Mouse (Mus musculus) C2C12 (cell line): Measurements from ENCODE around the gene Nfam1. TPM values are rescaled to one million over a fixed set of nuclear protein-coding genes. Genes with fewer than 3 reads are reported as not detected.
A peak's percentile ranks its signal among the peaks of the same experiment; 100 is the strongest.

Experiments
- H3K27me3 ChIP-seq: one replicate; pipeline ENCODE4 v1.6.1; 2011; ENCODE audit not compliant: control insufficient read depth, insufficient read depth, insufficient read length
- H3K36me3 ChIP-seq: one replicate; pipeline ENCODE4 v1.6.1; 2011; ENCODE audit not compliant: control insufficient read depth, insufficient read depth
- H3K4me3 ChIP-seq: one replicate; pipeline ENCODE4 v1.5.1; 2011; ENCODE audit warnings: mild to moderate bottlenecking, control low read depth; ENCODE audit not compliant: poor library complexity, insufficient read depth, severe bottlenecking
- H3K79me2 ChIP-seq: one replicate; pipeline ENCODE4 v1.6.1; 2011; ENCODE audit not compliant: control insufficient read depth, insufficient read depth
- H3K79me3 ChIP-seq: one replicate; pipeline ENCODE4 v1.6.1; 2011; ENCODE audit warnings: low read depth, control low read depth
- H3ac ChIP-seq: one replicate; pipeline ENCODE3; 2011; ENCODE audit warnings: low read depth; ENCODE audit not compliant: control insufficient read depth, insufficient read length
- CEBPB ChIP-seq: IDR thresholded peaks from one replicate; pipeline ENCODE4 v1.6.1; 2011; ENCODE audit warnings: low read depth, mild to moderate bottlenecking, control low read depth, moderate library complexity
- CTCF ChIP-seq: IDR thresholded peaks from one replicate; pipeline ENCODE4 v1.5.1; 2011; ENCODE audit not compliant: control insufficient read depth, insufficient read depth, insufficient read length
- FOSL1 ChIP-seq: IDR thresholded peaks from one replicate; pipeline ENCODE4 v1.8.0; 2011; ENCODE audit warnings: mild to moderate bottlenecking, low read length; ENCODE audit not compliant: poor library complexity, insufficient read depth, severe bottlenecking
- MAX ChIP-seq: IDR thresholded peaks from one replicate; pipeline ENCODE4 v1.6.1; 2011; ENCODE audit warnings: mild to moderate bottlenecking, control low read depth
- MYOD1 ChIP-seq: IDR thresholded peaks from one replicate; pipeline ENCODE4 v1.6.1; 2011; ENCODE audit warnings: low read depth; ENCODE audit not compliant: control insufficient read depth, insufficient read length
- MYOG ChIP-seq: IDR thresholded peaks from one replicate; pipeline ENCODE4 v1.6.1; 2011; ENCODE audit not compliant: control insufficient read depth, insufficient read length; ENCODE audit errors: extremely low read depth
- USF1 ChIP-seq: IDR thresholded peaks from one replicate; pipeline ENCODE4 v1.6.1; 2011; ENCODE audit warnings: low read depth, mild to moderate bottlenecking, control low read depth, moderate library complexity
- polyA plus RNA-seq: library from polyadenylated mRNA; unstranded; fragments of >200 nt; fragmentation: generic; extraction: Trizol; gene quantifications from one replicate; pipeline ENCODE4 v1.2.1, GENCODE M21; 2012; ENCODE audit warnings: missing spikeins

Gene Nfam1
- polyA plus RNA-seq, 1 experiment: 0.01 TPM

GRCm38 (mm10) chr15:83037755-83038483, 4.8 kb upstream of the Nfam1 start:
- no peak overlapping the region for H3ac ChIP-seq
- no peaks in the 10 kb centered on the region for H3K36me3 ChIP-seq
- H3K4me3 ChIP-seq: no peak overlapping the region
- H3K27me3 ChIP-seq: peaks cover 74% of the 10 kb centered on the region
- no peaks in the 10 kb centered on the region for H3K79me3 ChIP-seq
- TF ChIP-seq MYOD1: no peak
- TF ChIP-seq CTCF: peak; percentile 95
- TF ChIP-seq USF1: no peak
- TF ChIP-seq CEBPB: no peak
- TF ChIP-seq MAX: no peak
- no peak for TF ChIP-seq MYOG
- H3K79me2 ChIP-seq: no peaks in the 10 kb centered on the region

GRCm38 (mm10) chr15:83036900-83037519, 3.9 kb upstream of the Nfam1 start:
- TF ChIP-seq CTCF: no peak
- TF ChIP-seq MYOD1: no peak
- no peak for TF ChIP-seq MYOG
- TF ChIP-seq MAX: no peak
- TF ChIP-seq FOSL1: no peak
- no peak for TF ChIP-seq CEBPB
- TF ChIP-seq USF1: no peak
- Histone ChIP-seq H3K4me3 (no peak overlapping the region), H3K27me3 (peaks cover 74% of the 10 kb centered on the region), H3K79me2 (no peaks in the 10 kb centered on the region), H3K79me3 (no peaks in the 10 kb centered on the region), H3K36me3 (no peaks in the 10 kb centered on the region), H3ac (no peak overlapping the region)

GRCm38 (mm10) chr15:83036089-83036488, 3.0 kb upstream of the Nfam1 start:
- Histone ChIP-seq H3K79me3 (no peaks in the 10 kb centered on the region), H3K79me2 (no peaks in the 10 kb centered on the region), H3K36me3 (no peaks in the 10 kb centered on the region), H3K27me3 (peaks cover 74% of the 10 kb centered on the region), H3K4me3 (no peak overlapping the region), H3ac (no peak overlapping the region)
- no peak for TF ChIP-seq CTCF
- TF ChIP-seq MYOG: no peak
- no peak for TF ChIP-seq MAX
- no peak for TF ChIP-seq MYOD1
- TF ChIP-seq USF1: no peak
- no peak for TF ChIP-seq FOSL1
- TF ChIP-seq CEBPB: no peak

- peaks cover 79% of the 10 kb centered on the region for H3K27me3 ChIP-seq
- H3K4me3 ChIP-seq: no peak overlapping the region
- H3K79me2 ChIP-seq: no peaks in the 10 kb centered on the region
- TF ChIP-seq FOSL1 (no peak), MYOG (no peak), MAX (no peak), CTCF (no peak), USF1 (no peak)
- no peaks in the 10 kb centered on the region for H3K36me3 ChIP-seq
- no peaks in the 10 kb centered on the region for H3K79me3 ChIP-seq
- H3ac ChIP-seq: no peak overlapping the region
Observed at GRCm38 (mm10) chr15:83034275-83034977, 1.3 kb upstream of the Nfam1 start.

GRCm38 (mm10) chr15:83030884-83031283, 2.2 kb downstream of the Nfam1 start:
- Histone ChIP-seq H3K27me3 (peaks cover 94% of the 10 kb centered on the region), H3K4me3 (no peak overlapping the region), H3K79me2 (no peaks in the 10 kb centered on the region), H3K36me3 (no peaks in the 10 kb centered on the region), H3ac (no peak overlapping the region), H3K79me3 (no peaks in the 10 kb centered on the region)
- TF ChIP-seq CTCF (no peak), FOSL1 (no peak), MYOD1 (no peak), USF1 (no peak), MYOG (no peak), CEBPB (no peak), MAX (no peak)
